Mouse (Mus musculus): ENCODE measurements at regions not wholly inside any gene's neighbourhood (a gene's known extent, or its start where the extent isn't known, plus 50 kb on each side); places are given as distances from the start of the nearest gene placed in this dataset.

DNA sequence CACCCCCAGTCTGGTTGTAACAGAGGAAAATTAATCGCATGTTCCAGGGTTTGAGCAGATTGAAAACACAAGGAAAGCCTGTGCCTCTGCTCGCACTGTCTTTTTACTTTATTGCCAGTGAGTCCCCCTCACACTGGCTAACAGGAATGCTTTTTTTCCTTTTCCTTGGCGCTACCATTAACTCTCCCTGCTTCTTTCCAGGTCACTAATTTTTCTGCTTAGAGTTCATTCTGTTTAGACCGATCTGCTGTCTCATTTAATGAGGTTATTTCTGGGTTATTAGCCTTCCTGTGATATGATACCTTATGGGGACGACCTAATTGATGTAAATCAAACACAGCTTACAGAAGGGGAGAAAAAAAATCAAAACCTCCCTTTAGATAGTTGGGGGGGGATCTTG lies 429.0 kb upstream of the Tshz3 start:
- TF ChIP-seq CTCF (IDR thresholded peaks at IDR 0.05; ENCODE audit: borderline replicate concordance, control insufficient read depth, extremely low read depth, insufficient read depth, low read length, poor library complexity) (no peak), POLR2A (IDR thresholded peaks at IDR 0.05; ENCODE audit: control insufficient read depth, extremely low read depth, insufficient read depth, low read length, poor library complexity) (no peak)

All from thymus, adult 2 months (tissue).